Mouse (Mus musculus) liver, embryonic 14.5 days (tissue): ENCODE measurements around the gene Cebpe.

Source experiments
- CTCF ChIP-seq: IDR thresholded peaks from 2 replicates; pipeline ENCODE4 v1.5.1; 2016; ENCODE audit warnings: antibody characterized with exemption, low read depth, control low read depth
- EP300 ChIP-seq: IDR thresholded peaks from 2 replicates; pipeline ENCODE4 v1.6.1; 2016; ENCODE audit warnings: antibody characterized with exemption, low read depth

DNA sequence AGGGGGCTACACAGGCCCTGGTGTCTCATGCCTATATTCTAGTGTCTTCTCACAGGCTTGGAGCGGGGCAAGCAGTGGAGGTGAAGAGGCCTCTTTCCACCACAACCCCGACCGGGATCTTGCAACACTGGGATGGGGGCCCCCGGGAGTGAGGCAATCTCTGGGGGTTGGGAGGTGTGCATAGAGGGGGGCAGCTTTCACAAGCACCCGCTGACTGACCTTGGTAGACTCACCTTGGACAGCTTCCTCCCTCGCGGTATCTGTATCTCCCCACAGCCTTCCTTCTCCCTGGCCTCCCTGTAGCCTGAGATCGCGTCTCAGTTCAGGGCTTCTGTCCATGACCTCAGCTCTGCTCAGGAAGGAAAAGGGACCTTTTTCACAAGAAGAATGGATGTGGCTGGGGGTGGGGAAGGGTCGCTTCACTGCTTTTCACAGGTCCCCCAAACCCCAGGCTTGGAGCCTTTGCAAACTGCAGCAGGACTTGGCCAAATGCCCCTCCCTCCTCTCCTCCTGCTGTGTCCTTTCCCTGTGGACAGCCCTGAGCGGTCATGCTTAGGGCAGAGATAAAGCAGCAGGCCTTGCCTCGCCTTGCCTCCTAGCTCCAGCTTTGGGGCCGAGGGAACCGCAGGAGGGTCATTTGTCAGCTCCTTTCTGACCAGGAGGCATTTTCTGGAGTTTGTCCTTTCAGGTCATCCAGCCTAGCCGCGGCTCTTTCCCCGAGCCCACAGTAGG lies 5.2 kb downstream of the Cebpe start:
- TF ChIP-seq CTCF (no peak), EP300 (no peak)
